Mouse (Mus musculus) lung, postnatal 0 days (tissue): ENCODE measurements at regions not wholly inside any gene's neighbourhood (a gene's known extent, or its start where the extent isn't known, plus 50 kb on each side); places are given as distances from the start of the nearest gene placed in this dataset.

ENCODE experiments used
- ATAC-seq: fragments of 200-750 bp; cut with Nextera tagmentation; 2 replicates; pipeline ENCODE4 v1.8.0; 2017; ENCODE audit warnings: moderate library complexity
- DNase-seq: peaks from one replicate; pipeline ENCODE4 v3.0.0-alpha.2; 2016; ENCODE audit warnings: low spot score
- H3K27ac ChIP-seq: fragments of 300-500 bp; sonication (generic); 2 replicates; pipeline ENCODE4 v1.5.1; 2014; ENCODE audit warnings: antibody characterized with exemption, mild to moderate bottlenecking, low read length, mixed read lengths
- H3K27me3 ChIP-seq: fragments of 300-500 bp; sonication (generic); replicated peaks from 2 replicates; pipeline ENCODE4 v1.6.1; 2014; ENCODE audit warnings: low read length, mixed read lengths; ENCODE audit not compliant: insufficient read depth
- H3K36me3 ChIP-seq: fragments of 300-500 bp; sonication (generic); 2 replicates; pipeline ENCODE4 v1.6.1; 2014; ENCODE audit warnings: low read length, mixed read lengths; ENCODE audit not compliant: insufficient read depth
- H3K4me1 ChIP-seq: fragments of 300-500 bp; sonication (generic); 2 replicates; pipeline ENCODE4 v1.6.1; 2014; ENCODE audit warnings: antibody characterized with exemption, low read depth, low read length, mixed read lengths; ENCODE audit not compliant: insufficient read depth
- H3K4me2 ChIP-seq: fragments of 300-500 bp; sonication (generic); replicated peaks from 2 replicates; pipeline ENCODE4 v1.6.1; 2014; ENCODE audit warnings: low read depth, mild to moderate bottlenecking, low read length, moderate library complexity, mixed read lengths
- H3K4me3 ChIP-seq: fragments of 300-500 bp; sonication (generic); 2 replicates; pipeline ENCODE4 v1.5.1; 2014; ENCODE audit warnings: low read depth, low read length
- H3K9ac ChIP-seq: fragments of 300-500 bp; sonication (generic); replicated peaks from 2 replicates; pipeline ENCODE4 v1.6.1; 2014; ENCODE audit warnings: low read depth, mild to moderate bottlenecking
- H3K9me3 ChIP-seq: fragments of 300-500 bp; sonication (generic); 2 replicates; pipeline ENCODE4 v1.6.1; 2016; ENCODE audit warnings: low read length, mixed read lengths
- CTCF ChIP-seq: IDR thresholded peaks from 2 replicates; pipeline ENCODE4 v1.5.1; 2016; ENCODE audit warnings: antibody characterized with exemption, mild to moderate bottlenecking
- EP300 ChIP-seq: IDR thresholded peaks from 2 replicates; pipeline ENCODE4 v1.6.1; 2016; ENCODE audit warnings: antibody characterized with exemption, mild to moderate bottlenecking, control low read depth
- WGBS: fragments of 180-500 bp; shearing (Covaris S2); extraction: QIAGEN DNeasy Blood & Tissue Kit; methylation state at CpG from one replicate; pipeline ENCODE4 v1.1.7; 2014; 5-methylcytosine and 5-hydroxymethylcytosine counted together

DNA sequence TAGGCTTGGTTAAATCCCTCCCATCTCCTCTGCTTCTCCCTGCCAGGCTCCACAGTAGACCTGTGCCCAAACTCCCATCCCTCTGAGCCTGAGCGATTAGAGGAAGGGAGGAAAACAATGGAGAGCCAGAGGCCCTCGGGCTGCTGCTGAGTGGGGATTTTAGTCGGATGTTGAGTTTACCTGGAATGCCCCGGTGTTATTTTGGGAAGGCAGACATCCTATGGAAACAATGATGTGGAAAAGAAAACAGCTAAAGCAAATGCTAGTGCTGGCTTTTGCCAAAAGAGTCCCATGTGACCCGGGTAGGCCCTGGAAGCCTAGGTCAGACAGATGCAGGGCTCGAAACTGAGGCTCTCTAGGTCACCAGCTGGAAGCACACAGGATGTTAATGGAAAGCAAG lies 94.3 kb downstream of the Lbh start:
- no peak overlapping the region for H3K27ac ChIP-seq
- WGBS: 38% methylated on average over 6 of the region's 6 CpGs
- H3K4me1 ChIP-seq: peaks cover 8% of the 10 kb centered on the region; the same call in 1 of the 2 replicates

DNA sequence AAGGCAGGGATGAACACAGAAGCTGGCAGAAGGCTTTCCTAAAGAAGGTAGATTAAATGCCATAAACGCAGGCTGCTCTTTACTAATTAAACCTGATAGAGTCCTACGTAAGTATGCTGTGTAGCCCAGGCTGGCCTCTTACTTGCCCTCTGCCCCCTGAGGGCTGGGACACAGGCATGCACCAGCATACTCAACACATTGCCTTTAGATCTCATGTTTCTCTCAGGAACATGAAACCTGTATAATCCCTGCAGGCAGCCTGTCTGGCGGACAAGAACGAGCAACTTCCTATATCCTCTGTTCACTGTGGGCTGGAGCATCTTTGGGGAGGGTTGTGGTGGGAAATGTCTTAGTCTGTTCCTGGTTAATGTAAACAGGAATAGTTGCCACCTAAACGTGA lies 94.8 kb upstream of the Lclat1 start:
- Histone ChIP-seq H3K27ac (no peak overlapping the region), H3K9ac (no peak overlapping the region), H3K27me3 (no peaks in the 10 kb centered on the region), H3K4me1 (peaks cover 8% of the 10 kb centered on the region; the same call in 1 of the 2 replicates), H3K4me3 (no peak overlapping the region), H3K36me3 (no peaks in the 10 kb centered on the region), H3K9me3 (no peaks in the 10 kb centered on the region), H3K4me2 (no peak overlapping the region)
- WGBS: 60% methylated on average over 5 of the region's 5 CpGs
- DNase-seq: no peak
- ATAC-seq: no peak
- TF ChIP-seq EP300: no peak
- TF ChIP-seq CTCF: no peak

More for the DNA sequence above, 94.3 kb downstream of the Lbh start:
- no peak for DNase-seq
- no peaks in the 10 kb centered on the region for H3K9me3 ChIP-seq
- TF ChIP-seq EP300: no peak
- no peaks in the 10 kb centered on the region for H3K27me3 ChIP-seq
- no peak for ATAC-seq
- no peak overlapping the region for H3K9ac ChIP-seq
- H3K36me3 ChIP-seq: no peaks in the 10 kb centered on the region
- H3K4me2 ChIP-seq: no peak overlapping the region
- H3K4me3 ChIP-seq: no peak overlapping the region

- H3K27ac ChIP-seq: no peak overlapping the region
- ATAC-seq (peak; percentile 28; the same call in 1 of the 2 replicates), DNase-seq (peak; percentile 24)
- H3K4me2 ChIP-seq: no peak overlapping the region
- no peaks in the 10 kb centered on the region for H3K9me3 ChIP-seq
- H3K9ac ChIP-seq: no peak overlapping the region
- H3K36me3 ChIP-seq: no peaks in the 10 kb centered on the region
- no peak overlapping the region for H3K4me3 ChIP-seq
- TF ChIP-seq CTCF: no peak
- no peak for TF ChIP-seq EP300
- no peaks in the 10 kb centered on the region for H3K27me3 ChIP-seq
- H3K4me1 ChIP-seq: peaks cover 6% of the 10 kb centered on the region; the same call in 1 of the 2 replicates
- 43% methylated on average over 9 of the region's 9 CpGs for WGBS
Observed at GRCm38 (mm10) chr17:73014090-73014853, 93.5 kb upstream of the Lclat1 start.

- ATAC-seq: 0 out of 2 replicates have a peak, but pooled peaks have one; percentile 42
- 49% methylated on average over 5 of the region's 5 CpGs for WGBS
Observed at GRCm38 (mm10) chr17:73017173-73017572, 90.6 kb upstream of the Lclat1 start.

GRCm38 (mm10) chr17:73022630-73023051 lies 85.1 kb upstream of the Lclat1 start:
- 19% methylated on average over 8 of the region's 8 CpGs for WGBS
- Histone ChIP-seq H3K27ac (0 out of 2 replicates have a peak overlapping the region, but pooled peaks have one; percentile 6), H3K9me3 (no peaks in the 10 kb centered on the region), H3K4me2 (no peak overlapping the region), H3K27me3 (no peaks in the 10 kb centered on the region), H3K4me1 (peaks cover 3% of the 10 kb centered on the region; the same call in 1 of the 2 replicates), H3K36me3 (no peaks in the 10 kb centered on the region), H3K4me3 (no peak overlapping the region), H3K9ac (no peak overlapping the region)
- ATAC-seq: peak; percentile 95
- peak; percentile 79 for DNase-seq
- TF ChIP-seq EP300 (peak; percentile 46; the same call in 1 of the 2 replicates), CTCF (no peak)

More at GRCm38 (mm10) chr17:73017173-73017572, 90.6 kb upstream of the Lclat1 start:
- H3K36me3 ChIP-seq: no peaks in the 10 kb centered on the region
- H3K4me2 ChIP-seq: no peak overlapping the region
- no peak overlapping the region for H3K9ac ChIP-seq
- H3K4me1 ChIP-seq: no peaks in the 10 kb centered on the region; the same call in 1 of the 2 replicates
- DNase-seq: peak; percentile 60
- H3K27me3 ChIP-seq: no peaks in the 10 kb centered on the region
- H3K27ac ChIP-seq: peak overlapping the region; percentile 43; the same call in 1 of the 2 replicates
- H3K9me3 ChIP-seq: no peaks in the 10 kb centered on the region
- no peak overlapping the region for H3K4me3 ChIP-seq
- no peak for TF ChIP-seq CTCF
- TF ChIP-seq EP300: peak; percentile 57; the same call in 1 of the 2 replicates

DNA sequence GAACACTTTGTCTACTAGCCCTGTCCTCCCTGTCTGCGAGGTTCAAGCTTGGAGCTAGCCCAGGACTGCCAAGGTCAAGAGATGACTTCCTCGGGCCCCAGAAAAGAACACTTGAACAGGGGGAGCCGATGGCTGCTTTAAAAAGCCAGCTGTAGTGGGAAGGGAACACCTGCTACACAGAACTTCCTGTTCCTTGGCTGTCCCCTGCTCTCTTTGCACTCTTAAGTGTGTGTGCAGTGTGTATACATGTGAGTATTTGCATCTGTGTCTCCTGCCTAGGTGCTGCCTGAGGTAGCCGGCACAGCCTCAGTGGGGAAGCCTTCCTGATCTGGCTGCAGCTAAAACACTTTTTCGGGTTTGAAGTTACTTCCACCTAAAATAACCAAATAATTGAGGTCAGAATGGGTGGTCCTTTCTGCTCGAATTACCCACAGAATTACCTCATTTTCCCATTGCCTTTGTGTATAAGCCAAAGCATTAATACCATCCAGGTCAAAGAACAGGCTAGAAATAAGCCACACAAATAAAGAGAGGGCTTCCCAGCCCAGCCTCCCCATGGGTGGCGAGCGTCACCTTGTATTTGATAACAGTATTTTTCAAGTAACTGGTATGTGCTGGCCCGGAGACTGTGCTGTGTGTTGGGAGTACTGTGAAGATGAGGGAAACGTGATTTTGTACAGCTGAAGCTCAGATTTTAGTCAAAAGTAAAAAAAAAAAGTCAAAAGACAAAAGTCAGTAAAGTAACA lies 84.2 kb upstream of the Lclat1 start:
- Histone ChIP-seq H3K9ac (no peak overlapping the region), H3K4me3 (no peak overlapping the region), H3K4me2 (no peak overlapping the region), H3K4me1 (peaks cover 3% of the 10 kb centered on the region; the same call in 1 of the 2 replicates), H3K36me3 (no peaks in the 10 kb centered on the region), H3K9me3 (no peaks in the 10 kb centered on the region), H3K27me3 (no peaks in the 10 kb centered on the region), H3K27ac (no peak overlapping the region)
- 30% methylated on average over 10 of the region's 10 CpGs for WGBS
- DNase-seq (peak; percentile 37), ATAC-seq (peak; percentile 19; the same call in 1 of the 2 replicates)
- no peak for TF ChIP-seq CTCF
- TF ChIP-seq EP300: no peak
